ENCODE assay signal across 16 mouse cellular contexts in the genomic region with DNA sequence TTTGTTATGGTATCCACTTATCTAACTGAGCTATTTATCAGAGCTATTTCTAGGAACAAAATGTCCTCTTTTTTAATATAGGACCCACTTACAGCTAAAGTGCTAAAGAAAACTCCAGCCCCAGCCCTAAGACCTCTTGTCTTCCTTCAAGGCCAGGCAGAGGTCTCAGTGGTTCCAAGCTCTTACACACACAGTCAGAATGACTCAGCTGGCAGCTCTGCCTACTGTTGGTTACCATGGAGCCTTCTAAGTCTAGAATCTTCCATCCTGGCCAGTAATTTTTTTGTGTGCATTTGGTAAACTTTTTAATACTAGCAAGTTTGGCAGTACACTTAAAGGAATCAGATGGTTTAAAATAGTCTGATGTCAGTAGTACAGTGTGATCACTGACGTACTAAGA. TPM values are rescaled to one million over a fixed set of nuclear protein-coding genes. Genes with fewer than 3 reads are reported as not detected.
A peak's percentile ranks its signal among the peaks of the same experiment; 100 is the strongest.
DNase-seq lines count a peak whose midpoint lies in the region; ATAC-seq and TF ChIP-seq lines count a peak whose summit lies in the region.
"Had no signal": no experiment of that assay in that cellular context is flagged by ENCODE, and none has a peak within 500 bp of the region (broad histone marks: within the 10 kb centered on the region; RNA-seq: fewer than 3 reads in every experiment).

No protein-coding gene starts in this region.

- WGBS in lung, postnatal 0 days: 72% methylated on average over 1 of the region's 1 CpGs
- 70% methylated on average over 1 of the region's 1 CpGs for WGBS in stomach, postnatal 0 days

- DNase-seq in heart, adult 11 months: peak; percentile 77
- DNase-seq in heart, adult 9 months (ENCODE audit: low spot score in 2 of 2): no peak
- DNase-seq in lung, postnatal 0 days (ENCODE audit: low spot score): peak; percentile 59
- DNase-seq in lung, adult 18-20 months: no peak
- no peak for DNase-seq in Patski (ENCODE audit: low read depth, low spot score)
- DNase-seq in stomach, postnatal 0 days (ENCODE audit: low spot score): no peak
- DNase-seq in urinary bladder, postnatal 14 days (ENCODE audit: low spot score): no peak
- DNase-seq: cerebellum, postnatal 10 days; embryo, embryonic 11 days had no signal

- no peaks in the 10 kb centered on the region; the same call in 1 of the 2 replicates for H3K36me3 ChIP-seq in lung, postnatal 0 days (ENCODE audit: insufficient read depth, low read length)
- H3K36me3 ChIP-seq in stomach, postnatal 0 days (ENCODE audit: control insufficient read depth, insufficient read depth, low read length): no peaks in the 10 kb centered on the region

- ATAC-seq in lung, postnatal 0 days: peak; percentile 68
- peak; percentile 70 for ATAC-seq in Patski
- peak; percentile 56 for ATAC-seq in stomach, postnatal 0 days (ENCODE audit: low FRiP score, low TSS enrichment)
- ATAC-seq: CD4-positive, CD25-positive, alpha-beta regulatory T cell, adult 4 months; forebrain, embryonic 16.5 days; hindbrain, postnatal 0 days had no signal

- 0 out of 2 replicates have a peak, but pooled peaks have one; percentile 7 for TF ChIP-seq EP300 in lung, postnatal 0 days (IDR thresholded peaks at IDR 0.05)
- TF ChIP-seq EP300 in stomach, postnatal 0 days (optimal IDR thresholded peaks at IDR 0.05): no peak

- CTCF ChIA-PET in Patski (lab: Charles Lee): interaction anchor here (1.4 to 2.8 kb wide), 2 partner anchors 16 to 21 kb away, joined by 3 to 14 read pairs; no protein-coding TSS in a partner anchor

- H3K9ac ChIP-seq in lung, postnatal 0 days (replicated peaks; ENCODE audit: low read depth): no peak overlapping the region
- H3K9ac ChIP-seq in stomach, postnatal 0 days (ENCODE audit: low read length): no peak overlapping the region
- H3K9ac ChIP-seq: limb, embryonic 12.5 days; liver, embryonic 15.5 days; midbrain, embryonic 12.5 days had no signal

- POLR2A ChIA-PET in Patski (lab: Charles Lee): no interaction called here

- in situ Hi-C loops in Patski (cut with MboI; ENCODE audit: low pct_unique_long_range_greater_than_20kb): no loop called here

- no peak overlapping the region for H3K4me3 ChIP-seq in lung, postnatal 0 days (ENCODE audit: low read depth, low read length)
- no peak overlapping the region for H3K4me3 ChIP-seq in stomach, postnatal 0 days (ENCODE audit: low read depth, low read length)
- H3K4me3 ChIP-seq: limb, embryonic 12.5 days; liver, embryonic 15.5 days; midbrain, embryonic 12.5 days had no signal

- no peaks in the 10 kb centered on the region for H3K27me3 ChIP-seq in lung, postnatal 0 days (replicated peaks; ENCODE audit: insufficient read depth, low read length)
- no peaks in the 10 kb centered on the region for H3K27me3 ChIP-seq in Patski
- no peaks in the 10 kb centered on the region for H3K27me3 ChIP-seq in stomach, postnatal 0 days (ENCODE audit: control insufficient read depth, insufficient read depth, low read length)
- H3K27me3 ChIP-seq: limb, embryonic 12.5 days; liver, embryonic 15.5 days; midbrain, embryonic 12.5 days had no signal

- H3K4me2 ChIP-seq in lung, postnatal 0 days (replicated peaks; ENCODE audit: low read depth, low read length): no peak overlapping the region
- no peak overlapping the region for H3K4me2 ChIP-seq in stomach, postnatal 0 days (replicated peaks; ENCODE audit: low read depth)
- H3K4me2 ChIP-seq: heart, embryonic 11.5 days; limb, embryonic 12.5 days; liver, embryonic 15.5 days; midbrain, embryonic 12.5 days had no signal

- H3K4me1 ChIP-seq in lung, postnatal 0 days (ENCODE audit: insufficient read depth, low read depth, low read length): peaks cover 10% of the 10 kb centered on the region; the same call in 1 of the 2 replicates
- H3K4me1 ChIP-seq in stomach, postnatal 0 days (replicated peaks; ENCODE audit: control insufficient read depth, insufficient read depth): peaks cover 7% of the 10 kb centered on the region
- H3K4me1 ChIP-seq: limb, embryonic 12.5 days had no signal

- no peak overlapping the region for H3K27ac ChIP-seq in lung, postnatal 0 days (ENCODE audit: low read length)
- H3K27ac ChIP-seq in stomach, postnatal 0 days (replicated peaks): peak overlapping the region; percentile 58
- H3K27ac ChIP-seq: hindbrain, postnatal 0 days; limb, embryonic 12.5 days; liver, embryonic 15.5 days; midbrain, embryonic 12.5 days had no signal

- H3K9me3 ChIP-seq in lung, postnatal 0 days (ENCODE audit: low read length): no peaks in the 10 kb centered on the region
- no peaks in the 10 kb centered on the region for H3K9me3 ChIP-seq in stomach, postnatal 0 days (ENCODE audit: control insufficient read depth, low read length)
- H3K9me3 ChIP-seq: limb, embryonic 12.5 days; liver, embryonic 15.5 days; midbrain, embryonic 12.5 days had no signal

- TF ChIP-seq CTCF in lung, postnatal 0 days (IDR thresholded peaks at IDR 0.05): no peak
- TF ChIP-seq CTCF in Patski (IDR thresholded peaks at IDR 0.05): no peak
- TF ChIP-seq CTCF in stomach, postnatal 0 days (IDR thresholded peaks at IDR 0.05; ENCODE audit: low read depth): no peak

RNA-seq across cellular contexts. Expression of a gene that starts 19.6 kb away (rescaled TPM):
- polyA plus RNA-seq in lung, postnatal 0 days (2015; fragmentation: Nextera tagmentation; extraction: Ambion mirVana): 5.4 and 5.8 TPM in 2 replicates
- 14.2 TPM for polyA plus RNA-seq in Patski (2021)
- 5.7 and 5.8 TPM in 2 replicates for polyA plus RNA-seq in stomach, postnatal 0 days (2015; fragmentation: Nextera tagmentation; extraction: Ambion mirVana)

Comparison
In these comparisons a context has a peak if more than half of its experiments do, and no peak if none do; other contexts are left out.
1. DNase-seq: peak in heart, adult 11 months (single experiment) and lung, postnatal 0 days (single experiment); none in heart, adult 9 months (0 of 2), lung, adult 18-20 months (0 of 2), Patski (single experiment), stomach, postnatal 0 days (single experiment) and urinary bladder, postnatal 14 days (single experiment).
2. Peak in every context shown above with its lines, with median percentiles within 50 percentile points of each other: ATAC-seq.